Mouse (Mus musculus): ENCODE measurements around the gene Mki67. TPM values are rescaled to one million over a fixed set of nuclear protein-coding genes. Genes with fewer than 3 reads are reported as not detected.

The Mki67 gene
- polyA plus RNA-seq (2015; fragmentation: Nextera tagmentation; extraction: Ambion mirVana) = 17.7 and 18.8 TPM in 2 replicates

GRCm38 (mm10) chr7:135715642-135716444, at the start of gene Mki67:
Gene Mki67 (minus strand): TSS chr7:135716361.
- peaks cover 29% of the 10 kb centered on the region for H3K4me1 ChIP-seq (replicated peaks)
- H3K9me3 ChIP-seq = no peaks in the 10 kb centered on the region
- 0 out of 2 replicates have a peak, but pooled peaks cover 4% of the 10 kb centered on the region for H3K27me3 ChIP-seq
- under 1% methylated on average over 81 of the region's 82 CpGs for WGBS
- H3K4me2 ChIP-seq (replicated peaks) = peak within 1 kb of the TSS; percentile 98
- peak; percentile 83 for ATAC-seq
- peak within 1 kb of the TSS; percentile 77 for H3K9ac ChIP-seq (replicated peaks)
- H3K4me3 ChIP-seq (replicated peaks) = peak within 1 kb of the TSS; percentile 86
- H3K36me3 ChIP-seq = no peaks in the 10 kb centered on the region
- H3K27ac ChIP-seq = no peak within 1 kb of the TSS

GRCm38 (mm10) chr7:135763311-135763710, 47.1 kb upstream of the Mki67 start:
- Histone ChIP-seq H3K9me3 (no peaks in the 10 kb centered on the region), H3K4me2 (replicated peaks) (no peak overlapping the region), H3K4me3 (replicated peaks) (no peak overlapping the region), H3K4me1 (replicated peaks) (peaks cover 9% of the 10 kb centered on the region), H3K27ac (no peak overlapping the region), H3K36me3 (no peaks in the 10 kb centered on the region), H3K27me3 (no peaks in the 10 kb centered on the region), H3K9ac (replicated peaks) (no peak overlapping the region)
- WGBS = 95% methylated on average over 2 of the region's 2 CpGs
- ATAC-seq = no peak

GRCm38 (mm10) chr7:135758754-135759510, 42.8 kb upstream of the Mki67 start:
- no peak overlapping the region for H3K27ac ChIP-seq
- H3K9me3 ChIP-seq = no peaks in the 10 kb centered on the region
- WGBS = 72% methylated on average over 12 of the region's 12 CpGs
- peaks cover 7% of the 10 kb centered on the region for H3K4me1 ChIP-seq (replicated peaks)
- no peak overlapping the region for H3K4me2 ChIP-seq (replicated peaks)
- H3K4me3 ChIP-seq (replicated peaks) = no peak overlapping the region
- H3K9ac ChIP-seq (replicated peaks) = no peak overlapping the region
- no peak for ATAC-seq
- H3K27me3 ChIP-seq = no peaks in the 10 kb centered on the region
- H3K36me3 ChIP-seq = no peaks in the 10 kb centered on the region

GRCm38 (mm10) chr7:135758171-135758570, 42.0 kb upstream of the Mki67 start:
- Histone ChIP-seq H3K9me3 (no peaks in the 10 kb centered on the region), H3K4me2 (replicated peaks) (no peak overlapping the region), H3K27me3 (no peaks in the 10 kb centered on the region), H3K36me3 (no peaks in the 10 kb centered on the region), H3K27ac (no peak overlapping the region), H3K9ac (replicated peaks) (no peak overlapping the region), H3K4me3 (replicated peaks) (no peak overlapping the region), H3K4me1 (replicated peaks) (peaks cover 7% of the 10 kb centered on the region)
- no peak for ATAC-seq
- WGBS = 72% methylated on average over 4 of the region's 4 CpGs

GRCm38 (mm10) chr7:135756984-135757586, 40.9 kb upstream of the Mki67 start:
- Histone ChIP-seq H3K9me3 (no peaks in the 10 kb centered on the region), H3K9ac (replicated peaks) (no peak overlapping the region), H3K36me3 (no peaks in the 10 kb centered on the region), H3K27me3 (no peaks in the 10 kb centered on the region), H3K4me1 (replicated peaks) (peaks cover 7% of the 10 kb centered on the region), H3K27ac (no peak overlapping the region), H3K4me2 (replicated peaks) (no peak overlapping the region), H3K4me3 (replicated peaks) (no peak overlapping the region)
- 79% methylated on average over 6 of the region's 6 CpGs for WGBS
- no peak for ATAC-seq

GRCm38 (mm10) chr7:135748986-135749385, 32.8 kb upstream of the Mki67 start:
- WGBS = 78% methylated on average over 6 of the region's 6 CpGs
- H3K9ac ChIP-seq (replicated peaks) = no peak overlapping the region
- no peak for ATAC-seq
- H3K4me1 ChIP-seq (replicated peaks) = no peaks in the 10 kb centered on the region
- H3K36me3 ChIP-seq = no peaks in the 10 kb centered on the region
- H3K27me3 ChIP-seq = no peaks in the 10 kb centered on the region
- no peak overlapping the region for H3K4me3 ChIP-seq (replicated peaks)
- H3K27ac ChIP-seq = no peak overlapping the region
- H3K4me2 ChIP-seq (replicated peaks) = no peak overlapping the region
- H3K9me3 ChIP-seq = no peaks in the 10 kb centered on the region

GRCm38 (mm10) chr7:135747072-135747471, 30.9 kb upstream of the Mki67 start:
- ATAC-seq = no peak
- Histone ChIP-seq H3K9me3 (no peaks in the 10 kb centered on the region), H3K4me3 (replicated peaks) (no peak overlapping the region), H3K4me2 (replicated peaks) (no peak overlapping the region), H3K9ac (replicated peaks) (no peak overlapping the region), H3K36me3 (no peaks in the 10 kb centered on the region), H3K27ac (no peak overlapping the region), H3K27me3 (no peaks in the 10 kb centered on the region), H3K4me1 (replicated peaks) (no peaks in the 10 kb centered on the region)
- WGBS = 59% methylated on average over 2 of the region's 2 CpGs

- no peaks in the 10 kb centered on the region for H3K9me3 ChIP-seq
- 69% methylated on average over 6 of the region's 6 CpGs for WGBS
- H3K9ac ChIP-seq (replicated peaks) = no peak overlapping the region
- no peaks in the 10 kb centered on the region for H3K4me1 ChIP-seq (replicated peaks)
- H3K27me3 ChIP-seq = no peaks in the 10 kb centered on the region
- no peak overlapping the region for H3K4me2 ChIP-seq (replicated peaks)
- no peak for ATAC-seq
- no peaks in the 10 kb centered on the region for H3K36me3 ChIP-seq
- no peak overlapping the region for H3K4me3 ChIP-seq (replicated peaks)
- H3K27ac ChIP-seq = no peak overlapping the region
Observed at GRCm38 (mm10) chr7:135746528-135746927, 30.4 kb upstream of the Mki67 start.

GRCm38 (mm10) chr7:135745091-135745490, 28.9 kb upstream of the Mki67 start:
- 57% methylated on average over 2 of the region's 2 CpGs for WGBS
- Histone ChIP-seq H3K27me3 (no peaks in the 10 kb centered on the region), H3K27ac (no peak overlapping the region), H3K4me3 (replicated peaks) (no peak overlapping the region), H3K9me3 (no peaks in the 10 kb centered on the region), H3K36me3 (no peaks in the 10 kb centered on the region), H3K4me2 (replicated peaks) (no peak overlapping the region), H3K4me1 (replicated peaks) (no peaks in the 10 kb centered on the region), H3K9ac (replicated peaks) (no peak overlapping the region)
- no peak for ATAC-seq

- no peak for ATAC-seq
- Histone ChIP-seq H3K27me3 (no peaks in the 10 kb centered on the region), H3K9me3 (no peaks in the 10 kb centered on the region), H3K4me1 (replicated peaks) (peaks cover 7% of the 10 kb centered on the region), H3K9ac (replicated peaks) (no peak overlapping the region), H3K4me2 (replicated peaks) (no peak overlapping the region), H3K27ac (no peak overlapping the region), H3K36me3 (no peaks in the 10 kb centered on the region), H3K4me3 (replicated peaks) (no peak overlapping the region)
- 70% methylated on average over 3 of the region's 3 CpGs for WGBS
Observed at GRCm38 (mm10) chr7:135740453-135740852, 24.3 kb upstream of the Mki67 start.

GRCm38 (mm10) chr7:135736581-135736886, 20.4 kb upstream of the Mki67 start:
- H3K4me2 ChIP-seq (replicated peaks) = no peak overlapping the region
- no peaks in the 10 kb centered on the region for H3K9me3 ChIP-seq
- peaks cover 7% of the 10 kb centered on the region for H3K4me1 ChIP-seq (replicated peaks)
- peak; percentile 51 for ATAC-seq
- H3K36me3 ChIP-seq = no peaks in the 10 kb centered on the region
- no peak overlapping the region for H3K9ac ChIP-seq (replicated peaks)
- 38% methylated on average over 3 of the region's 3 CpGs for WGBS
- H3K27me3 ChIP-seq = no peaks in the 10 kb centered on the region
- H3K4me3 ChIP-seq (replicated peaks) = no peak overlapping the region
- H3K27ac ChIP-seq = no peak overlapping the region

All from midbrain, embryonic 13.5 days (tissue).